Mouse (Mus musculus) forebrain, embryonic 15.5 days (tissue): ENCODE measurements around the gene Cecr2. TPM values are rescaled to one million over a fixed set of nuclear protein-coding genes. Genes with fewer than 3 reads are reported as not detected.

Source experiments
- ATAC-seq: fragments of 200-750 bp; cut with Nextera tagmentation; replicated peaks from 2 replicates; pipeline ENCODE4 v1.8.0; 2017; ENCODE audit warnings: mild to moderate bottlenecking, moderate TSS enrichment, moderate library complexity
- H3K27ac ChIP-seq: fragments of 300-500 bp; sonication (generic); replicated peaks from 2 replicates; pipeline ENCODE4 v1.5.1; 2015; ENCODE audit warnings: mild to moderate bottlenecking, inconsistent platforms
- H3K27me3 ChIP-seq: fragments of 300-500 bp; sonication (generic); 2 replicates; pipeline ENCODE4 v1.6.1; 2015; ENCODE audit warnings: inconsistent platforms
- H3K36me3 ChIP-seq: fragments of 300-500 bp; sonication (generic); 2 replicates; pipeline ENCODE4 v1.6.1; 2015; ENCODE audit warnings: mild to moderate bottlenecking, inconsistent platforms
- H3K4me1 ChIP-seq: fragments of 300-500 bp; sonication (generic); 2 replicates; pipeline ENCODE4 v1.6.1; 2015; ENCODE audit warnings: inconsistent platforms
- H3K4me2 ChIP-seq: fragments of 300-500 bp; sonication (generic); replicated peaks from 2 replicates; pipeline ENCODE4 v1.6.1; 2015; ENCODE audit warnings: mild to moderate bottlenecking, inconsistent platforms
- H3K4me3 ChIP-seq: fragments of 300-500 bp; sonication (generic); 2 replicates; pipeline ENCODE4 v1.5.1; 2015; ENCODE audit warnings: mild to moderate bottlenecking, inconsistent platforms
- H3K9ac ChIP-seq: fragments of 300-500 bp; sonication (generic); replicated peaks from 2 replicates; pipeline ENCODE4 v1.6.1; 2015; ENCODE audit warnings: mild to moderate bottlenecking, inconsistent platforms
- H3K9me3 ChIP-seq: fragments of 300-500 bp; sonication (generic); 2 replicates; pipeline ENCODE4 v1.6.1; 2016; ENCODE audit warnings: inconsistent platforms
- WGBS: fragments of 180-500 bp; shearing (Covaris S2); methylation state at CpG from one replicate; pipeline ENCODE4 v1.1.7; 2015; ENCODE audit warnings: mixed read lengths; 5-methylcytosine and 5-hydroxymethylcytosine counted together
- polyA plus RNA-seq: library from polyadenylated mRNA; unstranded; fragments of >200 nt; fragmentation: Nextera tagmentation; extraction: Ambion mirVana; gene quantifications from 2 replicates; pipeline ENCODE4 v1.2.1, GENCODE M21; 2015

Cecr2 gene
- polyA plus RNA-seq, 1 experiment from 2014 or later: 5.7 TPM

GRCm38 (mm10) chr6:120675979-120676378, 9.8 kb downstream of the Cecr2 start:
- no peaks in the 10 kb centered on the region for H3K9me3 ChIP-seq
- H3K4me3 ChIP-seq: no peak overlapping the region
- H3K27ac ChIP-seq: no peak overlapping the region
- no peaks in the 10 kb centered on the region for H3K4me1 ChIP-seq
- no peaks in the 10 kb centered on the region for H3K36me3 ChIP-seq
- no peak for ATAC-seq
- no peak overlapping the region for H3K9ac ChIP-seq
- 61% methylated on average over 2 of the region's 2 CpGs for WGBS
- no peak overlapping the region for H3K4me2 ChIP-seq
- no peaks in the 10 kb centered on the region for H3K27me3 ChIP-seq

GRCm38 (mm10) chr6:120683351-120683750, 17.2 kb downstream of the Cecr2 start:
- Histone ChIP-seq H3K27ac (no peak overlapping the region), H3K36me3 (no peaks in the 10 kb centered on the region), H3K4me2 (no peak overlapping the region), H3K9ac (no peak overlapping the region), H3K27me3 (no peaks in the 10 kb centered on the region), H3K4me1 (no peaks in the 10 kb centered on the region), H3K9me3 (no peaks in the 10 kb centered on the region), H3K4me3 (no peak overlapping the region)
- no peak for ATAC-seq
- WGBS: 89% methylated on average over 2 of the region's 2 CpGs

- no peak overlapping the region for H3K4me3 ChIP-seq
- no peaks in the 10 kb centered on the region for H3K4me1 ChIP-seq
- H3K9me3 ChIP-seq: no peaks in the 10 kb centered on the region
- no peaks in the 10 kb centered on the region for H3K36me3 ChIP-seq
- no peak overlapping the region for H3K9ac ChIP-seq
- no peak overlapping the region for H3K4me2 ChIP-seq
- H3K27me3 ChIP-seq: no peaks in the 10 kb centered on the region
- no peak for ATAC-seq
- no peak overlapping the region for H3K27ac ChIP-seq
- WGBS: 94% methylated on average over 3 of the region's 3 CpGs
Observed at GRCm38 (mm10) chr6:120684750-120685149, 18.6 kb downstream of the Cecr2 start.

- Histone ChIP-seq H3K4me3 (no peak overlapping the region), H3K9ac (no peak overlapping the region), H3K4me1 (no peaks in the 10 kb centered on the region), H3K27me3 (no peaks in the 10 kb centered on the region), H3K36me3 (no peaks in the 10 kb centered on the region), H3K4me2 (no peak overlapping the region), H3K9me3 (no peaks in the 10 kb centered on the region), H3K27ac (no peak overlapping the region)
- WGBS: 91% methylated on average over 5 of the region's 5 CpGs
- ATAC-seq: no peak
Observed at GRCm38 (mm10) chr6:120686872-120687650, 20.9 kb downstream of the Cecr2 start.

GRCm38 (mm10) chr6:120700221-120700620, 34.1 kb downstream of the Cecr2 start:
- no peaks in the 10 kb centered on the region for H3K36me3 ChIP-seq
- H3K9ac ChIP-seq: no peak overlapping the region
- H3K4me1 ChIP-seq: 0 out of 2 replicates have a peak, but pooled peaks cover 9% of the 10 kb centered on the region
- no peaks in the 10 kb centered on the region for H3K27me3 ChIP-seq
- WGBS: 19% methylated on average over 4 of the region's 4 CpGs
- ATAC-seq: no peak
- H3K9me3 ChIP-seq: no peaks in the 10 kb centered on the region
- H3K27ac ChIP-seq: no peak overlapping the region
- no peak overlapping the region for H3K4me2 ChIP-seq
- H3K4me3 ChIP-seq: no peak overlapping the region

GRCm38 (mm10) chr6:120704376-120704775, 38.2 kb downstream of the Cecr2 start:
- no peak overlapping the region for H3K4me3 ChIP-seq
- no peaks in the 10 kb centered on the region for H3K36me3 ChIP-seq
- 0 out of 2 replicates have a peak, but pooled peaks cover 9% of the 10 kb centered on the region for H3K4me1 ChIP-seq
- no peaks in the 10 kb centered on the region for H3K9me3 ChIP-seq
- no peak for ATAC-seq
- no peak overlapping the region for H3K4me2 ChIP-seq
- no peaks in the 10 kb centered on the region for H3K27me3 ChIP-seq
- H3K9ac ChIP-seq: no peak overlapping the region
- H3K27ac ChIP-seq: no peak overlapping the region

- no peak overlapping the region for H3K4me2 ChIP-seq
- no peak overlapping the region for H3K27ac ChIP-seq
- no peaks in the 10 kb centered on the region for H3K27me3 ChIP-seq
- no peak for ATAC-seq
- 0 out of 2 replicates have a peak, but pooled peaks cover 3% of the 10 kb centered on the region for H3K4me1 ChIP-seq
- H3K9ac ChIP-seq: no peak overlapping the region
- H3K9me3 ChIP-seq: no peaks in the 10 kb centered on the region
- no peaks in the 10 kb centered on the region for H3K36me3 ChIP-seq
- 58% methylated on average over 1 of the region's 1 CpGs for WGBS
- H3K4me3 ChIP-seq: no peak overlapping the region
Observed at GRCm38 (mm10) chr6:120708759-120709158, 42.6 kb downstream of the Cecr2 start.

GRCm38 (mm10) chr6:120714806-120715205, 48.6 kb downstream of the Cecr2 start:
- ATAC-seq: no peak
- H3K27ac ChIP-seq: 0 out of 2 replicates have a peak overlapping the region, but pooled peaks have one; percentile 4
- 64% methylated on average over 3 of the region's 3 CpGs for WGBS

GRCm38 (mm10) chr6:120715227-120715626, 49.1 kb downstream of the Cecr2 start:
- no peak overlapping the region for H3K4me3 ChIP-seq
- no peak overlapping the region for H3K9ac ChIP-seq
- no peaks in the 10 kb centered on the region for H3K36me3 ChIP-seq
- no peak overlapping the region for H3K4me2 ChIP-seq
- H3K9me3 ChIP-seq: no peaks in the 10 kb centered on the region
- H3K27ac ChIP-seq: peak overlapping the region; percentile 4; the same call in 1 of the 2 replicates
- H3K4me1 ChIP-seq: peaks cover 22% of the 10 kb centered on the region
- ATAC-seq: no peak
- 63% methylated on average over 5 of the region's 5 CpGs for WGBS
- no peaks in the 10 kb centered on the region for H3K27me3 ChIP-seq

More at GRCm38 (mm10) chr6:120714806-120715205, 48.6 kb downstream of the Cecr2 start:
- H3K4me2 ChIP-seq: no peak overlapping the region
- H3K9ac ChIP-seq: no peak overlapping the region
- no peaks in the 10 kb centered on the region for H3K9me3 ChIP-seq
- H3K36me3 ChIP-seq: no peaks in the 10 kb centered on the region
- peaks cover 22% of the 10 kb centered on the region for H3K4me1 ChIP-seq
- H3K27me3 ChIP-seq: no peaks in the 10 kb centered on the region
- H3K4me3 ChIP-seq: no peak overlapping the region

- Histone ChIP-seq H3K9ac (no peak overlapping the region), H3K9me3 (no peaks in the 10 kb centered on the region), H3K4me3 (no peak overlapping the region), H3K27me3 (no peaks in the 10 kb centered on the region), H3K27ac (peak overlapping the region; percentile 78), H3K4me1 (peaks cover 22% of the 10 kb centered on the region), H3K36me3 (no peaks in the 10 kb centered on the region), H3K4me2 (no peak overlapping the region)
- peak; percentile 84 for ATAC-seq
Observed at GRCm38 (mm10) chr6:120715851-120716250, 49.7 kb downstream of the Cecr2 start.

GRCm38 (mm10) chr6:120716531-120716984, 50.4 kb downstream of the Cecr2 start:
- Histone ChIP-seq H3K9me3 (no peaks in the 10 kb centered on the region), H3K4me2 (no peak overlapping the region), H3K27ac (peak overlapping the region; percentile 56), H3K36me3 (no peaks in the 10 kb centered on the region), H3K27me3 (no peaks in the 10 kb centered on the region), H3K4me1 (peaks cover 22% of the 10 kb centered on the region), H3K9ac (no peak overlapping the region), H3K4me3 (no peak overlapping the region)
- ATAC-seq: peak; percentile 60; the same call in 1 of the 2 replicates
- 0% methylated on average over 4 of the region's 4 CpGs for WGBS

GRCm38 (mm10) chr6:120725986-120726385, 59.8 kb downstream of the Cecr2 start:
- Histone ChIP-seq H3K9me3 (no peaks in the 10 kb centered on the region), H3K27ac (no peak overlapping the region), H3K4me1 (no peaks in the 10 kb centered on the region), H3K4me2 (no peak overlapping the region), H3K27me3 (no peaks in the 10 kb centered on the region), H3K36me3 (no peaks in the 10 kb centered on the region), H3K4me3 (no peak overlapping the region), H3K9ac (no peak overlapping the region)
- WGBS: 44% methylated on average over 2 of the region's 2 CpGs
- no peak for ATAC-seq
